Mouse (Mus musculus): ENCODE data around the gene Dnmt3a. TPM values are rescaled to one million over a fixed set of nuclear protein-coding genes. Genes with fewer than 3 reads are reported as not detected.

Dnmt3a gene
- total RNA-seq, 4 experiments from 2014 or later = 74.0 to 91.8 (median 80.6) TPM

- DNase-seq (ENCODE audit: low spot score in 2 of 2) = no peak
Measured at GRCm38 (mm10) chr12:3817566-3817965, 11.8 kb downstream of the Dnmt3a start.

- DNase-seq (ENCODE audit: low spot score in 2 of 2) = no peak
Measured at GRCm38 (mm10) chr12:3819899-3820298, 14.1 kb downstream of the Dnmt3a start.

GRCm38 (mm10) chr12:3823408-3823807 lies 17.6 kb downstream of the Dnmt3a start:
- DNase-seq (ENCODE audit: low spot score in 2 of 2) = no peak

GRCm38 (mm10) chr12:3824906-3825713 lies 19.3 kb downstream of the Dnmt3a start:
- DNase-seq (ENCODE audit: low spot score in 2 of 2) = no peak

GRCm38 (mm10) chr12:3825714-3826080 lies 19.9 kb downstream of the Dnmt3a start:
- no peak for DNase-seq (ENCODE audit: low spot score in 2 of 2)

GRCm38 (mm10) chr12:3827771-3828170 lies 22.0 kb downstream of the Dnmt3a start:
- DNase-seq (ENCODE audit: low spot score in 2 of 2) = no peak

GRCm38 (mm10) chr12:3833059-3833760 lies 27.4 kb downstream of the Dnmt3a start:
- DNase-seq (ENCODE audit: low spot score in 2 of 2) = no peak

- peak; percentile 74 to 76 for DNase-seq (ENCODE audit: low spot score in 2 of 2)
Measured at GRCm38 (mm10) chr12:3833851-3834273, 28.1 kb downstream of the Dnmt3a start.

GRCm38 (mm10) chr12:3834373-3835314 lies 28.8 kb downstream of the Dnmt3a start:
- DNase-seq (ENCODE audit: low spot score in 2 of 2) = no peak

- no peak for DNase-seq (ENCODE audit: low spot score in 2 of 2)
Measured at GRCm38 (mm10) chr12:3835576-3835975, 29.8 kb downstream of the Dnmt3a start.

- no peak for DNase-seq (ENCODE audit: low spot score in 2 of 2)
Measured at GRCm38 (mm10) chr12:3837081-3837832, 31.4 kb downstream of the Dnmt3a start.

- no peak for DNase-seq (ENCODE audit: low spot score in 2 of 2)
Measured at GRCm38 (mm10) chr12:3838009-3838408, 32.2 kb downstream of the Dnmt3a start.

GRCm38 (mm10) chr12:3839662-3840061 lies 33.9 kb downstream of the Dnmt3a start:
- no peak for DNase-seq (ENCODE audit: low spot score in 2 of 2)

GRCm38 (mm10) chr12:3841121-3841520 lies 35.3 kb downstream of the Dnmt3a start:
- no peak for DNase-seq (ENCODE audit: low spot score in 2 of 2)

GRCm38 (mm10) chr12:3842843-3843242 lies 37.0 kb downstream of the Dnmt3a start:
- DNase-seq (ENCODE audit: low spot score in 2 of 2) = no peak

- DNase-seq (ENCODE audit: low spot score in 2 of 2) = no peak
Measured at GRCm38 (mm10) chr12:3843371-3843861, 37.6 kb downstream of the Dnmt3a start.

GRCm38 (mm10) chr12:3843918-3844317 lies 38.1 kb downstream of the Dnmt3a start:
- DNase-seq (ENCODE audit: low spot score in 2 of 2) = no peak

- no peak for DNase-seq (ENCODE audit: low spot score in 2 of 2)
Measured at GRCm38 (mm10) chr12:3844335-3844734, 38.5 kb downstream of the Dnmt3a start.

- no peak for DNase-seq (ENCODE audit: low spot score in 2 of 2)
Measured at GRCm38 (mm10) chr12:3849481-3849880, 43.7 kb downstream of the Dnmt3a start.

GRCm38 (mm10) chr12:3850165-3850564 lies 44.4 kb downstream of the Dnmt3a start:
- no peak for DNase-seq (ENCODE audit: low spot score in 2 of 2)

GRCm38 (mm10) chr12:3850731-3851130 lies 44.9 kb downstream of the Dnmt3a start:
- no peak for DNase-seq (ENCODE audit: low spot score in 2 of 2)

Data from layer of hippocampus, adult 8-10 months (tissue).